Mouse (Mus musculus) kidney, adult 9 months (tissue): ENCODE results near the gene Plekhf1.

ENCODE experiments used
- DNase-seq: peaks from one replicate; pipeline ENCODE4 v3.0.0; 2022

Gene Plekhf1

GRCm38 (mm10) chr7:38217417-38218171 is 10.2 kb downstream of the Plekhf1 start:
- DNase-seq = peak; percentile 98

- DNase-seq = no peak
These were observed 12.1 kb downstream of the Plekhf1 start for GRCm38 (mm10) chr7:38215697-38216096.

GRCm38 (mm10) chr7:38215281-38215680 is 12.5 kb downstream of the Plekhf1 start:
- no peak for DNase-seq

GRCm38 (mm10) chr7:38214473-38215214 is 13.2 kb downstream of the Plekhf1 start:
- DNase-seq = no peak

GRCm38 (mm10) chr7:38212651-38213062 is 15.2 kb downstream of the Plekhf1 start:
- peak; percentile 55 for DNase-seq

GRCm38 (mm10) chr7:38209478-38210152 is 18.2 kb downstream of the Plekhf1 start:
- DNase-seq = no peak

GRCm38 (mm10) chr7:38208969-38209368 is 18.8 kb downstream of the Plekhf1 start:
- no peak for DNase-seq

GRCm38 (mm10) chr7:38206564-38206963 is 21.3 kb downstream of the Plekhf1 start:
- DNase-seq = no peak

- DNase-seq = no peak
These were observed 22.0 kb downstream of the Plekhf1 start for GRCm38 (mm10) chr7:38205801-38206200.

- DNase-seq = no peak
These were observed 23.5 kb downstream of the Plekhf1 start for GRCm38 (mm10) chr7:38204314-38204713.

GRCm38 (mm10) chr7:38201290-38201658 is 26.5 kb downstream of the Plekhf1 start:
- no peak for DNase-seq

- peak; percentile 83 for DNase-seq
These were observed 27.1 kb downstream of the Plekhf1 start for GRCm38 (mm10) chr7:38200606-38201289.

- DNase-seq = no peak
These were observed 27.8 kb downstream of the Plekhf1 start for GRCm38 (mm10) chr7:38199907-38200605.

- no peak for DNase-seq
These were observed 36.2 kb downstream of the Plekhf1 start for GRCm38 (mm10) chr7:38191571-38191970.

GRCm38 (mm10) chr7:38191146-38191545 is 36.7 kb downstream of the Plekhf1 start:
- DNase-seq = no peak

- DNase-seq = no peak
These were observed 37.6 kb downstream of the Plekhf1 start for GRCm38 (mm10) chr7:38190056-38190835.

GRCm38 (mm10) chr7:38189136-38189982 is 38.5 kb downstream of the Plekhf1 start:
- peak; percentile 34 for DNase-seq

GRCm38 (mm10) chr7:38188281-38189075 is 39.3 kb downstream of the Plekhf1 start:
- no peak for DNase-seq

GRCm38 (mm10) chr7:38187796-38188195 is 40.0 kb downstream of the Plekhf1 start:
- DNase-seq = peak; percentile 45

- DNase-seq = no peak
These were observed 41.0 kb downstream of the Plekhf1 start for GRCm38 (mm10) chr7:38186861-38187260.
